Mouse (Mus musculus): ENCODE measurements around the gene Masp2.

Gene Masp2

GRCm38 (mm10) chr4:148600316-148600715 is 2.0 kb upstream of the Masp2 start:
- no peak for DNase-seq (ENCODE audit: extremely low spot score, low spot score)

DNA sequence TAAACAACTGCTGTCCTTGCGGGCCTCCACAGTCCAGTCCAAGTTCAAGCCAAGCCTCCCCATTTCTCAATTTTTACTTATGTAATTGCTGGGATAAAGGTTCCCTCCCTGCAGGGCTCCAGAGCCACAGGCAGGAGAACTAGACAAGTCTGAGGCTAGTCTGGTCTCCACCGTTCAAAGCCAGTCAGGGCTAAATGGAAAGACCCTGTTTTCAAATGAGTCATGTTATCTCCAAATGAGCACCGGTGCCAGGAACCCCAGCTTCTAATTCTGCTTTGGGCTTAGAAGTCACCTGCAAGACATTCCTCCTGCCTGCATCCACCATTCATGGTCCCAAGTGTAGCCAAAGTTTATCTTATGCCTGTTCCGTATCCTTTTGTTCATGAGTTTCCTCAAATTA is 483 bp upstream of the Masp2 start:
- DNase-seq (ENCODE audit: extremely low spot score, low spot score): no peak

- no peak for DNase-seq (ENCODE audit: extremely low spot score, low spot score)
These were observed 1.2 kb downstream of the Masp2 start for GRCm38 (mm10) chr4:148603376-148604139.

DNA sequence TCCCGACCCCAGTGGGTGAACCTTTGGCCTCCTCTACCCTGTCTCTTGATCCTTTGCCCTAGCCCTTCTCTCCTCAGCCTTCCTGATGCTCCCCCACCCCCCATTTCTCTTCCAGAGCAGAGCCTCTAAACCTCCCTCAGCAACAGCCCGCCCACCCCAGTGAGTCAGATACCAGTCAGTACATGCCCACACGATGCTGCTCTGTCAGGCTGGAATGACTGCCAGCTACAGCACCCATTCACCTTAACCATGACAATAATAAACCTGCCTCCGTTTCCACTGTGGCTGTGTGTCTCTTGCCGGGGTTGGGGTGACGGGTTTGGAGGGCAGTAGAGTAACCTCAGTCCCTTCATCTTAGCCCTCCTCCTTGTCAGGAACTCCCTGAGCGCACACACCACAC is 1.8 kb downstream of the Masp2 start:
- no peak for DNase-seq (ENCODE audit: extremely low spot score, low spot score)

GRCm38 (mm10) chr4:148604541-148605165 is 2.3 kb downstream of the Masp2 start:
- DNase-seq (ENCODE audit: extremely low spot score, low spot score): peak; percentile 64

- peak; percentile 48 for DNase-seq (ENCODE audit: extremely low spot score, low spot score)
These were observed 5.4 kb downstream of the Masp2 start for GRCm38 (mm10) chr4:148607758-148608157.

- no peak for DNase-seq (ENCODE audit: extremely low spot score, low spot score)
These were observed 7.5 kb downstream of the Masp2 start for GRCm38 (mm10) chr4:148609805-148610204.

DNA sequence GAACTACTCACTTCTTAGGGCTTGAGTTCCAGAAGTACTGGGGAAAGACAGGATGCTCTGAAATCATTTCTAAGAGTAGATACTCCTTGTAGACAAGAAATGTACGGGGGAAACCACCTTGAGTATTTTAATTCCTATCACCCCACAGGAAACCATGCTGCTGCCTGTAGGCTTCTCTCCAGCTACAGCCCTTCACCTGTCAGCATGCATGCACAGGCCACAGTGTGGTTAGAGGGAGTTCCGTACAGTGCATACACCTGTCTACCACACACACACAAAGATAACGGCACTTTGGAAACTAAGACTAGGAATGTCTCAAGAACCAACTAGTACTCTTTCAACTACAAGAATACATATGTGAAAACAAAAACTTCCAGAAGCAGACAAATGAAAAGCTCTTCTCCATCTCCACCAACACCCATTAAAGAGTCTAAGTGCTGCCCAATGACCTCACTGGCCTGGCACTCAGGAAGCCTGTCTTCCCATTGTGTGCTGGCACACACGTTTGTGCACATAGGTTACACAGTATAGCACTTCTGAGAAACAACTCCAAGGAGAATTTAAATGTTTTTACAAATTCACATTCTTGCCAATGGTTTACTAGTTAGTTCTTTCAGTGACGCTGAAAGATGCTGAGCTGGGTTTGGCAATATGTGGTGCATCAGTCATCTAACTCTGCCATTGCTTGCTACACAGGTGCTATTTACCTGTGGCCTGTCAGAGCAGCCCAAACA is 8.4 kb downstream of the Masp2 start:
- DNase-seq (ENCODE audit: extremely low spot score, low spot score): no peak

GRCm38 (mm10) chr4:148612557-148612956 is 10.2 kb downstream of the Masp2 start:
- no peak for DNase-seq (ENCODE audit: extremely low spot score, low spot score)

DNA sequence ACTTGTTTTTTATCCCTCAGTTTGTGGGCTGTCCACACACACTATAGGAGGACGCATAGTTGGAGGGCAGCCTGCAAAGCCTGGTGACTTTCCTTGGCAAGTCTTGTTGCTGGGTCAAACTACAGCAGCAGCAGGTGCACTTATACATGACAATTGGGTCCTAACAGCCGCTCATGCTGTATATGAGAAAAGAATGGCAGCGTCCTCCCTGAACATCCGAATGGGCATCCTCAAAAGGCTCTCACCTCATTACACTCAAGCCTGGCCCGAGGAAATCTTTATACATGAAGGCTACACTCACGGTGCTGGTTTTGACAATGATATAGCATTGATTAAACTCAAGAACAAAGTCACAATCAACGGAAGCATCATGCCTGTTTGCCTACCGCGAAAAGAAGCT is 11.4 kb downstream of the Masp2 start:
- DNase-seq (ENCODE audit: extremely low spot score, low spot score): no peak

- DNase-seq (ENCODE audit: extremely low spot score, low spot score): no peak
These were observed 17.5 kb downstream of the Masp2 start for GRCm38 (mm10) chr4:148619805-148620204.

DNA sequence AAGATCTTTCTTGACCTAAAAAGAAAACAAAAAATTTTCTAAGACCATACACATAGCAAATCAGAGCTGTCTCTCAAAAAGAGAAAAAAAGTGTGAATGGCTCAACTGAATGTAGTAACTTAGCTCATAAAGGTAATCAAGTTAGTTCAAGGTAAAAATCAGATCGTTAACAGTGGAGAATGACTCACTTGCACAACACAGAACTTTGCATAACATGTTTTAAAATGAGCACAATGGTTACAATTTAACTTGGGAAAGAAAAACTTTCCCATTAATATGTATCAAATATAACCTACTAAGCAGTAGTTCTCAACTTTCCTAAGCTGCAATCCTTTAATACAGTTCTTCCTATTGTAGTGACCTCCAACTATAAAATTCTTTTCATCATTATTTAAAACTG is 18.4 kb downstream of the Masp2 start:
- no peak for DNase-seq (ENCODE audit: extremely low spot score, low spot score)

DNA sequence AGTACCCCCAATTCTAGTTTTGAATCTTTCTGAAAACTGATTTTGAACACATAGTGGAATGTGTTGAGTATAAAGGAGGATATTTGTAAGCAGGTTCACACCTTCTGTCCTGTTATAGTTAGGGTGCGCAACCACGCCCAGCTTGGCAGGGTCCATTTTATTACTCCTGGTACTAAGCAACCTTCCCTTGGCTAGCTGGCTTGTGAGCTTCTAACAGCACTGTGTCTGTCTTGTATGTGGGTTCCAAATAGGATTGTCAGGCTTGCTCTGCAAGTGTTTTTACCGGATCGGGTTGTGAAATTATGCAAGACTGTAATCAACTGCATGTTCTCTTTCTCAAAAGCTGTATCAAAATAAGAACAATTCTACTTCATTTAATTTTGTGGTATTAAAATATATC is 20.1 kb downstream of the Masp2 start:
- no peak for DNase-seq (ENCODE audit: extremely low spot score, low spot score)

DNA sequence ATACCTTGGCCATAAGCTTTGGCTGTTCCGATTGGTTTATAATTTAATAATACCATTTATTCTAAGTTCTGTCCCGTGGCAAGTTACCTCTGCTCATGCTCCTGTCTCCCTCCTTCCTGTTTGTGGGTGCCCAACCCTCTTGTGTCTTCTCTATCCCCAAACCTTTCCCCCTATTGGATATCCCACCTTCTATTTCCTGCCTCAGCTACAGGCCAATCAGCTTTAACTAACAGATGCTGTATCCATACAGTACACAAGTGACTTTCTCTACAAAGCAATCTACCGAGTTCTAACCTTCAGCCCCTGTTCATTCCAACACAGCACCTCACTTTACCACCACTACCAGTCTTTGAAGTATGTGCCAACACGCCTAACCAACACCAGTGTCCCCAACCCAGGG is 21.3 kb downstream of the Masp2 start:
- no peak for DNase-seq (ENCODE audit: extremely low spot score, low spot score)

GRCm38 (mm10) chr4:148625010-148625409 is 22.7 kb downstream of the Masp2 start:
- no peak for DNase-seq (ENCODE audit: extremely low spot score, low spot score)

GRCm38 (mm10) chr4:148625756-148626622 is 23.6 kb downstream of the Masp2 start:
- DNase-seq (ENCODE audit: extremely low spot score, low spot score): no peak

DNA sequence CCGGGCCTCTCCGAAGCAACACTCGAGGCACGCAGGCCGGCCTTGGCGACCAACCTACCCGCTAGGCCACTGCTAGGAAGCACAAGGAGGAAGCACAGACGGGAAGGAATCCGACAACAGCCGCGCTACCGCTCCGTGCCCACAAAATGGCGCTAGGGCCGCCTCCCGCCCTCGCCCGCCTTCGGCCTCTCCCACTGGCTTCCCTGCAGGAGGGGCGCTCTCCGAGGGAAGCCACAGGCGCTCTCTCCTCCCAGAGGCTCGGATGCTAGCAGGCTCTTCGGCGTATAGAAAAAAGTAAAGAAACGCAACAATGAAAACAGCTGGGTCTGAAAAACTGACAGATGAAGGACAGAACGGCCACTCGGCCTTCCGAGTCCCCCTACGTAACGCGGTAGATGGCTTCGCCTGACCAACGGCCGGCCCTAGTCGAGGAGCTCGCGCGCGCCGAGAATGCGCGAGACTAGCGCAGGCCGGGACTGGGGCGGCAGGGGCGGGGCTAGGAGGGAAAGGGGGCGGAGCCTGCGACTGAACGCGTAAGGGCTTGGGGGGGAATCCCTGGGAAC is 24.4 kb downstream of the Masp2 start, which contains the start of gene Tardbp:
Gene Tardbp (minus strand): TSS at position 397 of the 563 bp plus-strand sequence.
- peak; percentile 95 for DNase-seq (ENCODE audit: extremely low spot score, low spot score)

- no peak for DNase-seq (ENCODE audit: extremely low spot score, low spot score)
These were observed 24.9 kb downstream of the Masp2 start for GRCm38 (mm10) chr4:148627246-148627645.

DNA sequence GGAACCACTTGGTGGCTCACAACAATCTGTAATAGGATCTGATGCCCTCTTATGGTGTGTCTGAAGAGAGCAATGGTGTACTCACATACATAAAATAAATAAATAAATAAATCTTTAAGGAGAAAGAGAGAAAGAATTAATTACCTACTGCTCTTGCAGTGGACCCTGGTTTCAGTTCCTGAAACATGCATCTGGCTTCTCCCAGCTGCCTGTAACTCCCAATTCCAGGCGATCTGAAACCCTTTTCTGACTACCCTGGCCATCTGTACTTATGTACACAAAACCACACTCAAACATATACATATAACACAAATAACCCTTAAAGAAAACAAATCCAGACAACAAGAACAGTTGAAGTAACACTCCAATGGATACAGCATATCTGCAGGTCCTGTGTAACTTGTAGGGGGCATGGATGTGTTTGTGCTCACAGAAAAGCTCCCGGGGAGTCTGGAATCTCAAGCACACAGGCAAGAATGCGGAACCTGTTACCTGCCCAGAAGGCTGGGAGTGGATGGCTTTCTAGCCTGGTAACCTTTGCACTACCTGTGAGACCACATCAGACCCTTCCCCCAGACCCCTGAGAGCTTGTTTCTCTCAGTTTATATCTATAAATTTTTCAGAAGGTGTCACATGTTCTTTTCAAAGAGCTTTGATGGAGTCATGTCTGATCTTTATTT is 29.8 kb downstream of the Masp2 start:
- no peak for DNase-seq (ENCODE audit: extremely low spot score, low spot score)

- no peak for DNase-seq (ENCODE audit: extremely low spot score, low spot score)
These were observed 31.2 kb downstream of the Masp2 start for GRCm38 (mm10) chr4:148633395-148634061.
